9 mouse cellular contexts compared by ENCODE assay signal in the genomic region with DNA sequence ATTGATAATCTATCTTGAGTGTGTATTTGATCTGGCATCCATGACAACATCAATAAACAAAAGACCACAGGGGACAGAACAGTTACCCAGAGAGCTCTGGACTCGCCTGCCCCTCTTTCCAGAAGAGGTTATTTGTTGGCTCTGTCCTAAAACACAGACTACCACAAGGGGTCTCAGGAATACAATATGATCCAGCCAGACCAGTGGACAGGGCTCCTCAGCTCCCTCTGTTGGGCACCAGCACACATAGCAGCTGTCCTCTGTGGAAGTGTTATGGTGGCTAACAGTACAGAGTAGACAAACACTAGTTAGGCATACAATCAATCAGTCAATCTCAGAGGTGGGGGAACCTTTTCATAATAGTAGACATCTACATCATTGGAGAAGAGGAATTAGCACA. TPM values are rescaled to one million over a fixed set of nuclear protein-coding genes. Genes with fewer than 3 reads are reported as not detected.
A peak's percentile ranks its signal among the peaks of the same experiment; 100 is the strongest.
DNase-seq lines count a peak whose midpoint lies in the region; ATAC-seq and TF ChIP-seq lines count a peak whose summit lies in the region.
"Had no signal": no experiment of that assay in that cellular context is flagged by ENCODE, and none has a peak within 500 bp of the region (broad histone marks: within the 10 kb centered on the region; RNA-seq: fewer than 3 reads in every experiment).

No protein-coding gene starts in this region.

- WGBS in heart, embryonic 11.5 days (ENCODE audit: insufficient replicate concordance) = 23% methylated on average over 1 of the region's 1 CpGs
- WGBS in midbrain, postnatal 0 days = 28% methylated on average over 1 of the region's 1 CpGs

- H3K36me3 ChIP-seq in heart, embryonic 11.5 days (ENCODE audit: control insufficient read depth, insufficient read depth, low read length) = no peaks in the 10 kb centered on the region
- H3K36me3 ChIP-seq in midbrain, postnatal 0 days (ENCODE audit: insufficient read depth, low read length) = no peaks in the 10 kb centered on the region

- H3K27me3 ChIP-seq in heart, embryonic 11.5 days (ENCODE audit: control insufficient read depth, insufficient read depth, low read length) = no peaks in the 10 kb centered on the region
- no peaks in the 10 kb centered on the region for H3K27me3 ChIP-seq in midbrain, postnatal 0 days (ENCODE audit: insufficient read depth, low read length)
- H3K27me3 ChIP-seq: megakaryocyte, embryonic 14.5 days had no signal

- no peak overlapping the region for H3K4me2 ChIP-seq in heart, embryonic 11.5 days
- H3K4me2 ChIP-seq in midbrain, postnatal 0 days (ENCODE audit: low read depth, low read length, poor library complexity, severe bottlenecking) = no peak overlapping the region

- no peak overlapping the region for H3K4me3 ChIP-seq in heart, embryonic 11.5 days (ENCODE audit: low read depth, low read length)
- no peak overlapping the region for H3K4me3 ChIP-seq in midbrain, postnatal 0 days (ENCODE audit: low read depth, low read length)
- H3K4me3 ChIP-seq: megakaryocyte, embryonic 14.5 days had no signal

- intact Hi-C loops in left cerebral cortex, postnatal 36 days (cut with DNase I) = no loop called here

- peak; percentile 90 for TF ChIP-seq CTCF in midbrain, postnatal 0 days (IDR thresholded peaks at IDR 0.05)

- H3K9ac ChIP-seq in heart, embryonic 11.5 days (ENCODE audit: low read depth, low read length) = no peak overlapping the region
- no peak overlapping the region for H3K9ac ChIP-seq in midbrain, postnatal 0 days (replicated peaks; ENCODE audit: low read length, poor library complexity, severe bottlenecking)

- H3K4me1 ChIP-seq in heart, embryonic 11.5 days (ENCODE audit: control insufficient read depth, insufficient read depth, low read length) = no peaks in the 10 kb centered on the region
- no peaks in the 10 kb centered on the region for H3K4me1 ChIP-seq in midbrain, postnatal 0 days (ENCODE audit: insufficient read depth, low read length)

- peak; percentile 54 to 63 for DNase-seq in heart, adult 18-20 months
- peak; percentile 73 for DNase-seq in CD4-positive, CD25-positive, alpha-beta regulatory T cell, adult 2 months (ENCODE audit: low read depth, low spot score)
- DNase-seq in adrenal gland, postnatal 36 days = peak; percentile 49 to 72
- DNase-seq in kidney, postnatal 36 days = peak; percentile 67 to 79
- DNase-seq in midbrain, postnatal 0 days (ENCODE audit: low spot score) = peak; percentile 77
- no peak for DNase-seq in left cerebral cortex, postnatal 36 days (ENCODE audit: low spot score in 2 of 2)

- H3K27ac ChIP-seq in heart, embryonic 11.5 days (ENCODE audit: low read depth, low read length) = no peak overlapping the region
- no peak overlapping the region for H3K27ac ChIP-seq in midbrain, postnatal 0 days (ENCODE audit: low read depth, low read length)

- H3K9me3 ChIP-seq in heart, embryonic 11.5 days (replicated peaks; ENCODE audit: control insufficient read depth, low read length) = no peaks in the 10 kb centered on the region
- H3K9me3 ChIP-seq in midbrain, postnatal 0 days (ENCODE audit: low read length) = no peaks in the 10 kb centered on the region
- H3K9me3 ChIP-seq: megakaryocyte, embryonic 14.5 days had no signal

- no peak for ATAC-seq in heart, embryonic 11.5 days (replicated peaks; ENCODE audit: insufficient number of reproducible peaks, low FRiP score, low TSS enrichment)
- peak; percentile 97 for ATAC-seq in granulocyte monocyte progenitor cell, adult 5-6 weeks (replicated peaks; ENCODE audit: poor library complexity, severe bottlenecking)
- no peak for ATAC-seq in midbrain, postnatal 0 days (ENCODE audit: low FRiP score)

RNA-seq across cellular contexts. Expression of gene Atxn1, which starts 12.1 kb away (rescaled TPM):
- 10 to 100 TPM; 28.5 to 34.3 TPM for total RNA-seq in heart, adult 18-20 months (2021)
- polyA plus RNA-seq in heart, embryonic 11.5 days (2014; fragmentation: Nextera tagmentation; extraction: Ambion mirVana) = 3.4 and 6.4 TPM in 2 replicates
- total RNA-seq in adrenal gland, postnatal 36 days (2021) = 10 to 100 TPM; 36.1 to 52.4 TPM
- 26.9 and 35.7 TPM in 2 replicates for total RNA-seq in granulocyte monocyte progenitor cell, adult 5-6 weeks (2014; fragmentation: Nextera tagmentation)
- 6.0 and 11.9 TPM in 2 replicates for total RNA-seq in granulocyte monocyte progenitor cell, adult 5-6 weeks (2017)
- 26.6 and 31.4 TPM in 2 replicates for total RNA-seq in midbrain, postnatal 0 days (2014; rRNA removed)
- polyA plus RNA-seq in midbrain, postnatal 0 days (2015; fragmentation: Nextera tagmentation; extraction: Ambion mirVana) = 9.3 and 12.0 TPM in 2 replicates
- total RNA-seq in left cerebral cortex, postnatal 36 days (2021) = 100 to 1,000 TPM; 156 to 184 TPM

Comparison
In these comparisons a context has a peak if more than half of its experiments do, and no peak if none do; other contexts are left out.
1. DNase-seq: peak in heart, adult 18-20 months (2 of 2), CD4-positive, CD25-positive, alpha-beta regulatory T cell, adult 2 months (single experiment), adrenal gland, postnatal 36 days (2 of 2), kidney, postnatal 36 days (2 of 2) and midbrain, postnatal 0 days (single experiment); none in left cerebral cortex, postnatal 36 days (0 of 2).